Mouse (Mus musculus): Measurements from ENCODE around the gene Dtx3l.
"Not testable (repeated sequence)": the region's sequence is repeated elsewhere in the genome, so short reads cannot be mapped to it uniquely, and the experiment has no call there.

The Dtx3l gene

DNA sequence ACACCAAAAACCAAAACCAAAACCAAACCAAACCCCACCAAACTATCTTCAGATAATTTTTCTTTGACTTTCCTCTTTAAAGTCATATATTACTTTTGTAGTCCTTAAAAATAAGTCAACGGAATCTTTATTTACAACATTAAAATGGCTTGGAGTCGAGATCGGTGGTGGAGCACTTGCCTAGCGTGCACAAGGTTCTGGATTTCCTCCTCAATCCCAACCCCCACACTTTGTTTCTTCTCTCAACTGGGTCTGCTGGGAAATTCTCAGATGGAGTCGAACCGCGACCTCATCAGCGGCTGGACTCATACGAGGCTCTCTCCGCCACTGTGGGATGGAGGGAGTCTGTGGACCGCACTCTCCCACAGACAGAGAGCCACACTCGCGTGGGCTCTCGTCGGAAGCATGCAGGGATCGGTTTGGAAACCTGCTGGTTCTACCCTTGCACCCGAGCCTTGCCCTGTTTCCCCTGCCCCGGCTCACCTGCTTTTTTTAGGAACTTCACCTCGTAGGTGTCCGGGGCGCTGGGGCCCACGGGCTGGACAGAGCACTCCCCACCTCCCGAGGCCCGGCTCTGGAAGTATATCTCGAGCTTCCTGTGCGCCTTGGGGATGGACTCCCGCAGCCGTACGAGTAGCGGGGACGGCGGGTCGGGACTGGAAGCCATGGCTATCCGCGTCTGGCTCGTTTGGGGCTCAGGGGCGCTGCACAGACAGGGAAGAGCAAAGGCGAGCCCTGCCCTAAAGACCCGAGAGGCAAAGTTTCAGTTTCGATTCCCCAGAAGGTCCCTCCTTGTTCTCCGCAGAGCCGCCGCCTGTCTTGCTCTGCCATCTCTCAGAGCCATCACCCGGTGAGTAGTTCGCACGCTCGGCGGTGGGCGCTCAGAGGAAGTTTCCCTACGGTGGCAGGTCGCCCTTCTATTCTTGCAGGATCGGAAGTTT lies at the start of gene Dtx3l, which contains the start of gene Parp9:
TSS of gene Dtx3l (minus strand) at position 941 of the 941 bp plus-strand sequence.
TSS of gene Parp9 (plus strand) at position 260 of the 941 bp plus-strand sequence.
- DNase-seq (ENCODE audit: low spot score): peak; percentile 53

DNA sequence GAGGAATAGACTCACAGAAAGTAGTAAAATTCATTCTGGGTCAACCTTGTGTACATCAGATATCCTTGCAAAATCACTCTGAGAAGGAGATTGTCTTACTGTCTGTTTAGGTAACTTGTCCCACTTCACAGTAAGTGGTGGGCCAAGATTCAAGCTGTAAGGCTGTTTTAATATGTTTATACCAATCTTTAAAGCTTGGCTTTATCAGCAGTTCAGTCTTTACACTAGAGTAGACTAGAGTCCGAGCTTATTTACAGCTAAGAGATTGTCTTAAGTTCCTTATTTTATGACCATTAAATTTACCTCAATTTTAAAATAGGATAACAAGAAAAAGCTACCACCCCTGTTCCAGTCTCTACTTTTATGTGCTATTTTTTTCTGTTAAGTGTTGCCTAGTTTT lies 49.0 kb upstream of the Dtx3l start:
- DNase-seq (ENCODE audit: low spot score): no peak

DNA sequence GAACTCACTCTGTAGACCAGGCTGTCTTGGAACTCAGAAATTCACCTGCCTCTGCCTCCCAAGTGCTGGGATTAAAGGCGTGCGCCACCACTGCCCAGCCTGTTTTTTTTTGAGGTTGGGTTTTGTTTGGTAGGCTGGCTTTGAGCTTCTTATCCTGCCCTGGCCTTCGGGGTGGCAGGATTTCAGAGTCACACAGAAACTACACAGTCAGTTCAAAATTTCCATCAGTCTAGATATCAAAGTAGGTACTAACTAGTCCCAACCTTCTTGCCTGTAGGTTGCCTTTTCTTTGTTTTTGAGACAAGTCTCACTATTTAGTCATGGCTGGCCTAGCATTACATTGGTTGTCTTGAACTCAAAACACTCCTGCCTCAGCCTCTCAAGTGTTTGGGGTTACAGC lies 45.5 kb upstream of the Dtx3l start:
- peak; percentile 10 for DNase-seq (ENCODE audit: low spot score)

DNA sequence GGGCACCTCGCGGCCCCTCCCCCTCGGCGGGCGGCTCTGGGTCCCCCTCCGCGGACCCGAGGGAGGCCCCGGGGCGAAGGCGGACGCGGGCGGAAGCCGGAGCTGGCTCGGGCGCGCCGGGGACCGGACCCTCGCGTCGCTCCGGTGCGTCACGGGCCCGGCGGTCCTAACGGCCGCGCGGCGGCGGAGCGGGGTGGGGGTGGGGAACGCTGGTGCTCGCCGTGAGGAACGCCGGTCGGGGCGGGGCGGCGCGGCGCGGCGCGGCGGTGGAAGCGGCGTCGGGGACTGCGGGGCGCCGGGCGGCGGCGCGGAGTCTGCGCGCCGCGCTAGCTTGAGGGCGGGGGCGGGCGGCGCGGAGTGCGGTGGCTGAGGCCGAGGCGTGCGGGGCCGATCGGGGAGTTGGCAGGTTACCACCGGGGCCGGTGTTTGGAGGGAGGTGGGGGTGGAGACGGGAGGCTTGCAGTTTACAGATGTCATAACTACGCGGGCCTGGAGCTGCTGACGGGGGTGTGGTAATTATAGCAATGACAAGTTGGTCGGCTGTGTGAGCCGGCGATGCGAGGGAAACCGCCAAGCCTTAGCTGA lies 44.7 kb upstream of the Dtx3l start:
- DNase-seq (ENCODE audit: low spot score): peak; percentile 63

DNA sequence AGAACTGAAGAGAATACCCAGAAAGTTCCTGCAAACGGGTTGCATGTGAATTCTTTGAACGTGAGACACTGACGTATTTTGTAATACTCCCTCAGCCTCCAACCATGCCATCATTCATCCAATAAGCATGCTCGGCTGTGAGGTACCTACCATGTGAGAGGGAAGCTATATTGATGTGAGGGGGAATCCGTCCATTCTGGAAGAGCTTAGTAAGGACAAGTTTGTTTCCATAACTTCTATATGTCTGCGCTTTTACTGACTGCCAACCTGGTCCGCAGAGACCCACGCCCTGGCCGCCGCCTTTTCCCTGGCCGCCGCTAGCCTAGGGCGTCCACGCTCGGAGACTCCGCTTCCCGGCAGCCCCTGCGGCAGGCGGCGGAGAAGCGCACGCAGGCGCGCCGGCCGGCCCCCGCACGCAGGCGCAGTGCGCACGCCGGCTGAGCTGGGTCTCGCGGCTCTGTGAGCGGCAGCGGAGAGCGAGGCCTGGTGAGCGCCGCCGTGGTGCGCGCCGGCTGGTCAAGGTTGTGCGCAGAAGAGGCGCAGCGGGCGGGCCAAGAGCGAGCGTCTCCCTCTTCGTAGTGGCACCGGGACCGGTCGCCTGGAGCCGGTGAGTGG lies 44.1 kb upstream of the Dtx3l start:
- peak; percentile 94 for DNase-seq (ENCODE audit: low spot score)

DNA sequence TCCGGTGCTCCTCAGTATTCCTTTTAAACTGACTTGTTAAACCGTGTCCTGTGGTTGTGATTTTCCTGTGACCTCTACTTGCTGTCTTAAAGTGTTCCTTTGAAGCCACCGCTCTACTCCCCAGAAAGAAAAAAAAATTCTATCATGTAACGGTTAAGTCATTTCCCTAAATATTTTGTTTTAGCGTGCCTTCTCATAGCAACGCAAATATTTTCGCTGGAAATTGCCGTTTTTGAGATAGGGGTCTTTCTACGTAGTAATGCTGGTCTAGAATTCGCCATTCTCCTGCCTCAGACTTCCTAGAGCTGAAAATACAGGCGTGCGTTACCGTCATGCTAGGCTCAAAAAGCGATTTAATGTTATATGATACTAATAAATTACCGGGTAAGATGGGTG lies 43.6 kb upstream of the Dtx3l start:
- DNase-seq (ENCODE audit: low spot score): no peak

DNA sequence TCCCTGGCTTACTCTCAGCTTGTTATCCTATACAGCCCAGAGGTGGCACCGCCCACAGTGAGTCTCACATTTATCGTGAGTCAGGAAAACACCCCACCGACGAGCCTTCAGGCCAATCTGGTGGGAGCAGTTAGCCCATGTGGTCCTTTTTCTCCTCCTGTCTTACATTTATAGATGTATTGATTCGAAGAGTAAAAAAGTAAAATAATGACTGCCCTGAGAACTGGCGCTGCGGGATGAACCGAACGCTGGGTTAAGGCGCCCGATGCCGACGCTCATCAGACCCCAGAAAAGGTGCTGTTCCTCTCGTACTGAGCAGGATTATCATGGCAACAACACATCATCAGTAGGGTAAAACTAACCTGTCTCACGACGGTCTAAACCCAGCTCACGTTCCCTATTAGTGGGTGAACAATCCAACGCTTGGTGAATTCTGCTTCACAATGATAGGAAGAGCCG lies 42.4 kb upstream of the Dtx3l start:
- peak; percentile 100 for DNase-seq (ENCODE audit: low spot score)

DNA sequence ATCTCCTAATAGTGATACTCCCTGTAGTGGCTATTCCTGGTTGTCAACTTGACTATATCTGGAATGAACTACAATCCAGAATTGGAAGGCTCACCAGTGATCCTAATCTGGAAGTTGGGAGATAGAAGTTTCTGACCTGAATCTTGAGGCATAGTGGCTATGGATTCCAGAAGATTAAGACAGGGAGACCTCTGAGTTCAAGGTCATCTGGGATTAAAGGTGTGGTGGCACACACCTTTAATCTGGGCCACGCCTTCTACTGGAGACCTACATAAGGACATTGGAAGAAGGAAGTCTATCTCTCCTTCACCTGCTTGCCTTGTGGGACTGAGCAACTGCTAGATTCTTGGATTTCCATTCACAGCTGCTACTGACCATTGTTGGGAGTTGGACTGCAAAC lies 39.5 kb upstream of the Dtx3l start, which contains the start of gene Kpna1:
TSS of gene Kpna1 (plus strand) at position 301 of the 400 bp plus-strand sequence.
- not testable (repeated sequence) for DNase-seq (ENCODE audit: low spot score)

DNA sequence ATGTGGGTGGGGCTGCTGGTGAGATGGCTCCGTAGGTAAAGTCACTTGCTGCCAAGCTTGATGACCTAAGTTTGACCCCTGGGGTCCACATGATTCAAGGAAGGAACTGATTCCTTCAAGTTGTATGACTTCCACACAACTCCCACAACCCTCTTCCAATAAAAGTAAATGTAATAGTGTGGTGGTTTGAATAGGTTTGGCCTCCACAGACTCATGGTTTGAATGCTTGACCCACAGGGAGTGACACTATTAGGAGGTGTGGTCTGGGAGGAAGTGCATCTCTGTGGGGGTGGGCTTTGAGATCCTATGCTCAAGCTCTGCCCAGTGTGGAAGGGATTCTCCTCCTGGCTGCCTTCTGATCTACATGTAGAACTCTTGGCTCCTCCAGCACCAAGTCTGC lies 35.1 kb upstream of the Dtx3l start:
- no peak for DNase-seq (ENCODE audit: low spot score)

DNA sequence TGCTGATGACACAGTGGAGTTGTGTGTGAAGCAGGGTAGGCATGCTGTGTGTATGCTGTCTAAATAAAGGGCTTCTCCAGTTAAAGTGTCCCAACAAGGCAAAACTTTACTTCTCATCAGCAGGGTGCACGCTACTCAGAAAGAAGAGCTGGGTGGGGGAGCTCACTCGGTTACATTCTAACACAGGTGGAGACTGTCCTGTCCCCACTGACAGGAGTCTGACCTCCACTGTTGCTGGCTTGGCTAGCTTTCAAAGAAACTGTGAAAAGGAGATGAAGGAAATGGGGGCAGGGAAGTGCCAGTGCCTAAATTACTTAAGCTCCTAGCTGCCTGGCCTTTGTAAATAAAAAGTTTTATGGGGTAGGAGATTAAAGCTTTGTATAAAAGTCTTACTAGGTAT lies 29.2 kb upstream of the Dtx3l start:
- DNase-seq (ENCODE audit: low spot score): no peak

DNA sequence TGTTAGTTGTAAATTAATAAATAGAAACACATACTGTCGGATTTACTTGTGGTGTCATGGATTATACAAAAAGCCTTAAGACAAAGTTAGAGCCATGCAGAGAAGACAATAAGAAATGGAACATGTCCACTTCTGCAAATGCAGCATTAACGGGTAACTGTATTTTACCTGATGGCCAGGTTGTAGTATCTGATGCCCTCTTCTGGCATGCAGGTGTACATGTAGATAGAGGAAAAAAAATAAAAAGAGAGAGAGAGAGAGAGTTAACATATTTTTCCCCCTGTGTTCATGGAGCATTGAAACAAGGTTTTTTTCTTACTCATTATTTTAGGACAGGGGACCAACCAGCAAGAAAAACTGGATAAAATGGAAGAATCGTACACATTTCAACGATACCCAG lies 28.4 kb upstream of the Dtx3l start:
- no peak for DNase-seq (ENCODE audit: low spot score)

DNA sequence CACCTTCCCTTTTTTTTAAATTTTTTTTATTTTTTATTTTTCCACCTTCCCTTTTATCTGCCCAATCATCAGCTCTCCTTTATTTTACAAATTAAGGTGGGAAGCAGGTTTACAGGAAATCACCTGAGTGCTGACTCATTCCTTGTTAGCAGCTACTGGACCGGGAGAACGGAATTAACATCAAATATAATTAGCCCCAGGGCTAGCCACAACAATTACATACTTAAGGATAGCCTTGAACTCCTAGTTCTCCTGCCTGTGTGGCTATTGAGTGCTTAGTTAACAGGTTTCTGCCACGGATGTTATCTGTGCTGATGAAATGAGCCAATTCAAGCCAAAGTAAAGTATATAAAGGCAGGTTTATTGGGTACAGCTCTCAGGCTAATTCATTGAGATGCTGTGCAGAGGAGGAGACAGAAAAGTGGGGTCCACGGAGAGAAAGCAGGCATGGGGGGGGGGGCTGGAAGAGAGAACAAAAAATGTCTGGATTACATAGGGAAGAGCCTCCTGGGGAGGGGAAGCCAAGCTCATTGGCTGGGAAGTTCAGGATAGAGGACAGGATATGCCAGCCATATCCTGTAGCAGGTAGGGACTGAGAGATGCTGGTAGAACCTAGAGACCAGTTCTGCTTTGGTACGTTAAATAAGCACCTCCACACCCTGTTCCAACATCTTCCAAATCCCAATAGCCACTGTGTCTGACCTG lies 27.6 kb upstream of the Dtx3l start:
- no peak for DNase-seq (ENCODE audit: low spot score)

DNA sequence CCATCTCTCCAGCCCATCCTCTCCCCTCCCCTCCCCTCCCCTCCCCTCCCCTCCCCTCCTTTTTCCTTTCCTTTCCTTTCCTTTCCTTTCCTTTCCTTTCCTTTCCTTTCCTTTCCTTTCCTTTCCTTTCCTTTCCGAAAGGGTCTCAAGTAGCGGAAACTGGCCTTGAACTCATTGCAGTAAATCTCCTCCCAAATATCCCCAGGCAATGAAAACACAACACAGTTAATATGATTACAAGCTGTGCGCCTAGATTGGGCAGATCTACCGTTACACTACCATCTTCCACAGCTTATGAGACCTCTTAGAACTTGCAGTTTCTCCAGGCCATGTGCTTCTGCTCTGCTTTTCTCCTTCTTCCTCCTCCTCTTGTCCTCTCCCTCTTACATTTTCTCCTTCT lies 27.0 kb upstream of the Dtx3l start:
- not testable (repeated sequence) for DNase-seq (ENCODE audit: low spot score)

DNA sequence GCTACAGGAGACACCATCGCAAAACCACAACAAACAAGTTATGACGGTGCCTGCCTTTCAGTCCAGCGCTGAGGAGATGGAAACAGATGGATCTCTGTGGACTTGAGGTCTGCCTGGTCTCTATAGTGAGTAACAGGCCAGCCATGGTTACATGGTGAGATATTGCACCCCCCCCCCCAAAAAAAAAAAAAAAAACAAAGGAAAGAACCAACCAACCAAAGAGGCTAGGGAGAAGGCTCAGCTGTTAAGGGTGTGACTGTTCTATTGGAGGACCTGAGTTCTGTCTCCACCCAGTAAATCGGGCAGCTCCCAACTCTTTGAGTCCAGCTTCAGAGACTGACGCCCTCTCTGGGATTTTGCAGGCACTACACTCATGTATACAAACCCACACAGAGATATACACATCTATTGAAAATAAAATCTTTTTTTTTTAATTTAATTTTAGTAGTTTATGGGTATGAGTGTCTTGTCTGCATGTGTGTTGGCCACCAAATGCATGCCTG lies 13.7 kb upstream of the Dtx3l start:
- no peak for DNase-seq (ENCODE audit: low spot score)

DNA sequence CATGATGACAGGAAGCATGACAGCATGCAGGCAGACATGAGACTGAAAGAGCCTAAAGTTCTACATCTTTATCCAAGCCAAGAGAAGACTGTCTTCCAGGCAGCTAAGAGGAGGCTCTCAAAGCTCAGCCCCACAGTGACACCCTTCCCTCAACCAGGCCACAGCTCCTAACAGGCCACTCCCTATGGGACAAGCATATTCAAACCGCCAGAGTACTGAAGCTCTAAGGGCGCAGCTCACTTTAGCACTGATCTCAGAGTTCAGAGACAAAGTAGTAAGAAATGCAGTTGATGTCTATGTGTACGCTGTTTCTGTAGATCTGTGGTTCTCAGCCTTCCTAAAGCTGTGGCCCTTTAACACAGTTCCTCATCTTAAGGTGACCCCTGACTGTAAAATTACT lies 12.3 kb upstream of the Dtx3l start:
- no peak for DNase-seq (ENCODE audit: low spot score)

DNA sequence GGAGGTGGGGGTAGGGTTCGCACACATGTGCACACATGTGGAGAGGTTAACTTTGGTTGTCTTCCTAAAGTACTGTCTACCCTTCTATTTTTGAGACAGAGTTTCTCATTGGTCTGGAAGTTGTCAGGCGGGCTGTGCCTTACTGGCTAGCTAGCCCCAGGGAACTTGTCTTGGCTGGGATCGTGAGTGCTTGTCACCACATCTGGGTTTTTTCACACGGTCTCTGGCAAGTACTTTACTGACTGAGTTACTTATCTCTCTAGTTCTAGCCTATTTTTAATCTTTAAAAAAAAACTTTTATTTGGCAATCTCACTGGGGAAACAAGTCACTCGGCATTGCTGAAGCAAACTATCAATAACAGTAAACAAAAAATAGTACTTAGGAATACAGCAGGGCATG lies 10.3 kb upstream of the Dtx3l start:
- DNase-seq (ENCODE audit: low spot score): no peak

DNA sequence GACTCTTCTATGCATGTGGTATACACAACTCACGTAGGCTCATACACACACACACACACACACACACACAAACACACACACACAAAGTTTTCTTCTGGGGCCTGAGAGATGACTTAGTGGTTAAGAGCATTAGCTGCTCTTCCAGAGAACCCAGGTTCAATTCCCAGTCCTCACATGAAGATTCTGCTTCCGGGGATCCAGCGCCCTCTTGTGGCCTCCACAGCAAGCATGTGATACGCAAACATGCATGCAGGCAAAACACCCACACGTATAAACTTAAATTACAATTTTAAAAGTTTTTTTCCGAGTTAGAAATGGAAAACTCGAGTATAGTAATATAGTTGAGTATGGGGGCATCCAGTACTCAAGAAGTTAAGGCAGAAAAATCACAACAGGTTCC lies 2.4 kb upstream of the Dtx3l start:
- peak; percentile 9 for DNase-seq (ENCODE audit: low spot score)

DNA sequence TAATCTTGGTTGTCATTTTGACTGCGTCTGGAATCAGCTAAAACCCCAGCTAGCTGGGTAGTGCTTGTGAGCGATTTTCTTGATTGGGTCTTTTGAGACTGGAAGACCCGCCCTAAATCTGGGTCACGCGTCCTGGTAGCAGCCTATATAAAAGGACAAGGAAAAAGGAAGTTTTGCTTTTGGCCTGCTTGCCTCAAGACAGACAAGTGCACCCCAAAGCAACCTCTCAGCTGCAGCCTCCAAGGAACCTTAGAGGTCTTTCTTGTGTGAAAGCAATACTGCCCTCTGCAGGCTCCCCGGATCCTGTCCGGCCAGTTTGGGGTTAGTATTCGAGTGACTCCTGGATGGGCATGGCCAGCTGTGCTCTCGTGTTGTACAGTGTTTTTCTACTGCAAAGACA lies 739 bp upstream of the Dtx3l start:
- peak; percentile 83 for DNase-seq (ENCODE audit: low spot score)

DNA sequence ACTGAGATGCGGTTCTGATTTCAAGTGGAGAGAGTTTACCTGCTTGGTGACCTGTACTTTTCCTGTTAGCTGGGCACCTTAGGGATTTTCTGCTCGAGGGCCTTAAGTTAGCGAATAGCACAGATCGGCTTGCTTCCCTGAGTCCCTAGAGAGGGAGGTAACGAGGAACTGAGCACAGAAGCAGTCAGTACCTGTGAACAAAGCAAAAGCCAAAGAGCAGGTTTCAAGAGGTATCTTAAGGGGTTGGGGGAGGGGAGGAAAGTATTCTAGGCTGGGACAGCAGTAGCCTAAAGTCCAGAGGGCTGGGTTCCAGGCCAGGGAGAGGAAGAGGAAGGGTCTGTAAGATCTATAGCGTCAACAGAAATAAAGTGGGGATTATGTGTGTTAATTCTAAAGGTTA lies 310 bp upstream of the Dtx3l start:
- peak; percentile 39 for DNase-seq (ENCODE audit: low spot score)

DNA sequence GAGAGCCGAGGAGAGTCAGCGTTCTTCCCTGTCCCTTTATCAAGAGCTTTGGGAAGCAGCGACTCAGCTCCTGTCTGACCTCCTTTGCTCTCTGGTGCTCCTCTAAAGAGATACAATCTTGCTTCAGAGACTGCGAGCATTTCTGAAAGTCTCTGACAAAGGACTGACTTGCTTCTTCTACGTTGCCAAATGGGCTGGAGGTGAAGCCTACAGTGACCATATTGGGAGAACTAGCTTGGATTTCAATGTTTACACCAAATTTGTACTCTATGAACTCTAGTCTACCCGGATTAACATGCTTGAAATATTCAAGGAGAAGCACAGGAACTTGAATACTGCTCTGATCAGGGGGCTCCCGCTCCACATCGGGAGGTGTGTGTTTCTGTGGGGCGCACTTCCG lies 5.8 kb downstream of the Dtx3l start:
- no peak for DNase-seq (ENCODE audit: low spot score)

DNA sequence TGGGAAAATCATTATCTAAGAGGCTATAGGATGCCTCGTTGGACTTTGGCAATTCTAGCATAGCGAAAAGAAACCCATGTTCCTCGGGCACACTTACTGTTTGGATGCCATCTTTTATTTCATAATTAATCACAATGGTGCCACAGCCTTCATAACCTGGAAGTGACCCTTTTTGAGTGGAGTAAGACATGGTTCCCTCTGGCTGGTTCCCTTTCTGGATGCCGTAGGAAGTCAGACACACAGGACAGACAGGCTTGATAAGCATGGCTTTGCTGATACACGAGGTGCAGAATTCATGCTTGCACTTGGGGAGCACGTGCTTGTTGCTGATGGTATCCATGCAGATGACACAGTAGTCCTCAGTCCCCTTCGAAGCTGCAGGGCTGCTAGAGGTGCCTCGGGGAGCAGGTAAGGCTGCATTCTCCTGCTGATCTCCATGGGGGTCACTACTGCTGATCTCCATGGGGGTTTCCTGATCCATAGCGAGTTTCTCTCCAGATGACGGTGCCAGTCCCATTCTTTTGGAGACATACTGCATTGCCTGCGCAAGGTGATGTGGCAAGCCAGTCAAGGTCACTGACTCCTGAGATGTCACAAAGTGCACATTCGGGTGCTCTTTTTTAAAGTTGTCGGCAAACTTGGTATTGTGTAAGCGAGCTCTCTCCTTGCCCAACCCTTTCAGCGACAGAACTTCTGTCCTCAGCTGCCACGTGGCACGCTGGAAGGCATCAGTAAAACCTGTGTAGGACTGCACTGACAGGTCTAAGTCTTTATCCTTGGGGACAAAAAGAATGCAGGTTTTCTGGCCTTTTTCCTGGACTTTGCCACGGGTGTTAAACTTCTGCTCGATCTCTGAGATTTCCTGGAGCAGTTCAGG lies 6.5 kb downstream of the Dtx3l start:
- no peak for DNase-seq (ENCODE audit: low spot score)
